Mouse (Mus musculus): Measurements from ENCODE around the gene Ptpn1.

Ptpn1 gene

GRCm38 (mm10) chr2:167924011-167924410 is 7.8 kb upstream of the Ptpn1 start:
- DNase-seq, result no peak

GRCm38 (mm10) chr2:167924803-167925604 is 6.9 kb upstream of the Ptpn1 start:
- peak; percentile 87 for DNase-seq

- DNase-seq, result no peak
Measured at GRCm38 (mm10) chr2:167925841-167926800, 5.7 kb upstream of the Ptpn1 start.

- no peak for DNase-seq
Measured at GRCm38 (mm10) chr2:167928002-167928526, 3.8 kb upstream of the Ptpn1 start.

GRCm38 (mm10) chr2:167928972-167929371 is 2.9 kb upstream of the Ptpn1 start:
- DNase-seq, result no peak

- no peak for DNase-seq
Measured at GRCm38 (mm10) chr2:167930975-167931374, 882 bp upstream of the Ptpn1 start.

- peak; percentile 42 for DNase-seq
Measured at GRCm38 (mm10) chr2:167932727-167933231, 922 bp downstream of the Ptpn1 start.

GRCm38 (mm10) chr2:167933397-167933796 is 1.5 kb downstream of the Ptpn1 start:
- DNase-seq, result no peak

- no peak for DNase-seq
Measured at GRCm38 (mm10) chr2:167935956-167936355, 4.1 kb downstream of the Ptpn1 start.

GRCm38 (mm10) chr2:167938786-167939185 is 6.9 kb downstream of the Ptpn1 start:
- DNase-seq, result no peak

GRCm38 (mm10) chr2:167939204-167939603 is 7.3 kb downstream of the Ptpn1 start:
- no peak for DNase-seq

- DNase-seq, result no peak
Measured at GRCm38 (mm10) chr2:167939632-167940399, 8.0 kb downstream of the Ptpn1 start.

- no peak for DNase-seq
Measured at GRCm38 (mm10) chr2:167940636-167941035, 8.8 kb downstream of the Ptpn1 start.

- no peak for DNase-seq
Measured at GRCm38 (mm10) chr2:167941320-167941719, 9.5 kb downstream of the Ptpn1 start.

- peak; percentile 68 for DNase-seq
Measured at GRCm38 (mm10) chr2:167941745-167942176, 9.9 kb downstream of the Ptpn1 start.

GRCm38 (mm10) chr2:167942199-167942925 is 10.5 kb downstream of the Ptpn1 start:
- peak; percentile 40 for DNase-seq

GRCm38 (mm10) chr2:167942926-167943633 is 11.2 kb downstream of the Ptpn1 start:
- peak; percentile 77 for DNase-seq

GRCm38 (mm10) chr2:167944193-167944592 is 12.3 kb downstream of the Ptpn1 start:
- DNase-seq, result no peak

GRCm38 (mm10) chr2:167945451-167945850 is 13.6 kb downstream of the Ptpn1 start:
- no peak for DNase-seq

- DNase-seq, result no peak
Measured at GRCm38 (mm10) chr2:167947251-167947650, 15.4 kb downstream of the Ptpn1 start.

GRCm38 (mm10) chr2:167948047-167948446 is 16.2 kb downstream of the Ptpn1 start:
- DNase-seq, result no peak

Measured in thymus, postnatal 25 days (tissue).